Mouse (Mus musculus) R1 (cell line): ENCODE measurements at regions not wholly inside any gene's neighbourhood (a gene's known extent, or its start where the extent isn't known, plus 50 kb on each side); places are given as distances from the start of the nearest gene placed in this dataset.

Source experiments
- DNase-seq: peaks from one replicate; pipeline ENCODE4 v3.0.0-alpha.2; 2018; ENCODE audit warnings: low read depth, low spot score

GRCm38 (mm10) chr6:36004701-36005100 is 383.2 kb upstream of the Chrm2 start:
- peak; percentile 52 for DNase-seq

- DNase-seq: no peak
Observed at GRCm38 (mm10) chr6:36002090-36002489, 385.8 kb upstream of the Chrm2 start.

GRCm38 (mm10) chr6:35988891-35989290 is 399.0 kb upstream of the Chrm2 start:
- no peak for DNase-seq

GRCm38 (mm10) chr6:35940071-35940470 is 400.4 kb upstream of the Mtpn start:
- no peak for DNase-seq

GRCm38 (mm10) chr6:35924189-35924588 is 384.5 kb upstream of the Mtpn start:
- no peak for DNase-seq

- no peak for DNase-seq
Observed at GRCm38 (mm10) chr6:35897990-35898389, 358.3 kb upstream of the Mtpn start.

- no peak for DNase-seq
Observed at GRCm38 (mm10) chr6:35895692-35896091, 356.0 kb upstream of the Mtpn start.

- no peak for DNase-seq
Observed at GRCm38 (mm10) chr6:35874671-35875070, 335.0 kb upstream of the Mtpn start.

GRCm38 (mm10) chr6:35871388-35871787 is 331.7 kb upstream of the Mtpn start:
- DNase-seq: peak; percentile 94

- no peak for DNase-seq
Observed at GRCm38 (mm10) chr6:35864218-35864617, 324.5 kb upstream of the Mtpn start.

- DNase-seq: no peak
Observed at GRCm38 (mm10) chr6:35853993-35854392, 314.3 kb upstream of the Mtpn start.

- peak; percentile 26 for DNase-seq
Observed at GRCm38 (mm10) chr6:35816657-35817056, 277.0 kb upstream of the Mtpn start.

- DNase-seq: peak; percentile 27
Observed at GRCm38 (mm10) chr6:35814476-35814875, 274.8 kb upstream of the Mtpn start.

GRCm38 (mm10) chr6:35805738-35806137 is 266.1 kb upstream of the Mtpn start:
- no peak for DNase-seq

- no peak for DNase-seq
Observed at GRCm38 (mm10) chr6:35804041-35804440, 264.4 kb upstream of the Mtpn start.

- peak; percentile 49 for DNase-seq
Observed at GRCm38 (mm10) chr6:35779706-35780105, 240.0 kb upstream of the Mtpn start.

- DNase-seq: no peak
Observed at GRCm38 (mm10) chr6:35770907-35771306, 231.2 kb upstream of the Mtpn start.

GRCm38 (mm10) chr6:35759606-35760246 is 220.0 kb upstream of the Mtpn start:
- DNase-seq: no peak

- no peak for DNase-seq
Observed at GRCm38 (mm10) chr6:35746034-35746433, 206.3 kb upstream of the Mtpn start.

GRCm38 (mm10) chr6:35705587-35705986 is 165.9 kb upstream of the Mtpn start:
- DNase-seq: no peak

GRCm38 (mm10) chr6:35667062-35667461 is 127.4 kb upstream of the Mtpn start:
- no peak for DNase-seq

- no peak for DNase-seq
Observed at GRCm38 (mm10) chr6:35651401-35651800, 111.7 kb upstream of the Mtpn start.

GRCm38 (mm10) chr6:35645210-35645609 is 105.5 kb upstream of the Mtpn start:
- no peak for DNase-seq

GRCm38 (mm10) chr6:35640672-35641071 is 101.0 kb upstream of the Mtpn start:
- DNase-seq: no peak
